Mouse (Mus musculus): ENCODE results near the gene Ppm1g. TPM values are rescaled to one million over a fixed set of nuclear protein-coding genes. Genes with fewer than 3 reads are reported as not detected.

The Ppm1g gene
- polyA plus RNA-seq, 1 experiment from 2014 or later: 56.9 TPM

DNA sequence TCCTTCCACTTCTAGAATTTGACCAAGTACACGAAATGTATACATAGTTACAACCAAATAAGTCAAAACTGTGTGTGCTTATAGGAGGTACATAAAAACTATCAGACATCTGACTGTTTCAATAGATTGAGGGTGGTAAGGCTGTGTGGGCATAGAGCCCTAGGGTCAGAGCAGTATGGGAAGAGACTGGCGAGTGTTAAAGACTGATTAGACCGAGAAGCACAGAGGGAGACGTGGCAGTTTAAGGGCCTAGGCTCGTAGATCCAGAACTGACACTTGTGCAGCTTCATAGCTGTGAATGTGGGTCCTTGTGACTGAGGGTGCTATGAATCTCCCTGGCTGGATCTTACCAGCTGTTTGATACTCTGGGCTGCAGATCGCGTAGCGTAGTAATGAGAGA is 34.4 kb upstream of the Ppm1g start:
- Histone ChIP-seq H3K36me3 (replicated peaks; ENCODE audit: insufficient read depth, low read length) (peaks cover 22% of the 10 kb centered on the region), H3K4me1 (ENCODE audit: insufficient read depth) (peaks cover 4% of the 10 kb centered on the region), H3K27ac (ENCODE audit: low read depth) (no peak overlapping the region), H3K4me2 (ENCODE audit: low read depth, low read length) (no peak overlapping the region), H3K9me3 (ENCODE audit: low read length) (no peaks in the 10 kb centered on the region), H3K9ac (replicated peaks) (no peak overlapping the region), H3K4me3 (ENCODE audit: low read depth, low read length) (no peak overlapping the region), H3K27me3 (ENCODE audit: insufficient read depth, low read length) (no peaks in the 10 kb centered on the region)
- WGBS (ENCODE audit: insufficient replicate concordance): 65% methylated on average over 8 of the region's 8 CpGs
- DNase-seq (no peak), ATAC-seq (no peak)
- TF ChIP-seq EP300 (IDR thresholded peaks at IDR 0.05; ENCODE audit: low read depth): no peak
- no peak for TF ChIP-seq CTCF (IDR thresholded peaks at IDR 0.05; ENCODE audit: low read depth)

GRCm38 (mm10) chr5:31254452-31254851 is 34.0 kb upstream of the Ppm1g start:
- no peak overlapping the region for H3K4me3 ChIP-seq (ENCODE audit: low read depth, low read length)
- H3K9ac ChIP-seq (replicated peaks): no peak overlapping the region
- H3K27me3 ChIP-seq (ENCODE audit: insufficient read depth, low read length): no peaks in the 10 kb centered on the region
- WGBS (ENCODE audit: insufficient replicate concordance): 58% methylated on average over 7 of the region's 7 CpGs
- peaks cover 27% of the 10 kb centered on the region for H3K36me3 ChIP-seq (replicated peaks; ENCODE audit: insufficient read depth, low read length)
- no peak for ATAC-seq
- no peak for TF ChIP-seq EP300 (IDR thresholded peaks at IDR 0.05; ENCODE audit: low read depth)
- no peak for TF ChIP-seq CTCF (IDR thresholded peaks at IDR 0.05; ENCODE audit: low read depth)
- no peaks in the 10 kb centered on the region for H3K9me3 ChIP-seq (ENCODE audit: low read length)
- no peak for DNase-seq
- 0 out of 2 replicates have a peak overlapping the region, but pooled peaks have one; percentile 3 for H3K27ac ChIP-seq (ENCODE audit: low read depth)
- peaks cover 4% of the 10 kb centered on the region for H3K4me1 ChIP-seq (ENCODE audit: insufficient read depth)
- H3K4me2 ChIP-seq (ENCODE audit: low read depth, low read length): no peak overlapping the region

- no peak for DNase-seq
- no peak for TF ChIP-seq CTCF (IDR thresholded peaks at IDR 0.05; ENCODE audit: low read depth)
- no peak for TF ChIP-seq EP300 (IDR thresholded peaks at IDR 0.05; ENCODE audit: low read depth)
- H3K4me3 ChIP-seq (ENCODE audit: low read depth, low read length): no peak overlapping the region
- peaks cover 33% of the 10 kb centered on the region for H3K36me3 ChIP-seq (replicated peaks; ENCODE audit: insufficient read depth, low read length)
- H3K4me1 ChIP-seq (ENCODE audit: insufficient read depth): peaks cover 4% of the 10 kb centered on the region
- no peak overlapping the region for H3K4me2 ChIP-seq (ENCODE audit: low read depth, low read length)
- H3K9me3 ChIP-seq (ENCODE audit: low read length): no peaks in the 10 kb centered on the region
- H3K27me3 ChIP-seq (ENCODE audit: insufficient read depth, low read length): no peaks in the 10 kb centered on the region
- WGBS (ENCODE audit: insufficient replicate concordance): 87% methylated on average over 8 of the region's 8 CpGs
- no peak overlapping the region for H3K9ac ChIP-seq (replicated peaks)
- 0 out of 2 replicates have a peak overlapping the region, but pooled peaks have one; percentile 3 for H3K27ac ChIP-seq (ENCODE audit: low read depth)
- no peak for ATAC-seq
Measured at GRCm38 (mm10) chr5:31253806-31254205, 33.3 kb upstream of the Ppm1g start.

- Histone ChIP-seq H3K9ac (replicated peaks) (no peak overlapping the region), H3K36me3 (replicated peaks; ENCODE audit: insufficient read depth, low read length) (peaks cover 41% of the 10 kb centered on the region), H3K4me3 (ENCODE audit: low read depth, low read length) (no peak overlapping the region), H3K27ac (ENCODE audit: low read depth) (no peak overlapping the region), H3K27me3 (ENCODE audit: insufficient read depth, low read length) (no peaks in the 10 kb centered on the region), H3K4me1 (ENCODE audit: insufficient read depth) (peaks cover 4% of the 10 kb centered on the region), H3K4me2 (ENCODE audit: low read depth, low read length) (no peak overlapping the region), H3K9me3 (ENCODE audit: low read length) (no peaks in the 10 kb centered on the region)
- no peak for ATAC-seq
- TF ChIP-seq EP300 (IDR thresholded peaks at IDR 0.05; ENCODE audit: low read depth): no peak
- TF ChIP-seq CTCF (IDR thresholded peaks at IDR 0.05; ENCODE audit: low read depth): 0 out of 2 replicates have a peak, but pooled peaks have one; percentile 3
- no peak for DNase-seq
- WGBS (ENCODE audit: insufficient replicate concordance): 84% methylated on average over 16 of the region's 16 CpGs
Measured at GRCm38 (mm10) chr5:31252795-31253545, 32.5 kb upstream of the Ppm1g start.

DNA sequence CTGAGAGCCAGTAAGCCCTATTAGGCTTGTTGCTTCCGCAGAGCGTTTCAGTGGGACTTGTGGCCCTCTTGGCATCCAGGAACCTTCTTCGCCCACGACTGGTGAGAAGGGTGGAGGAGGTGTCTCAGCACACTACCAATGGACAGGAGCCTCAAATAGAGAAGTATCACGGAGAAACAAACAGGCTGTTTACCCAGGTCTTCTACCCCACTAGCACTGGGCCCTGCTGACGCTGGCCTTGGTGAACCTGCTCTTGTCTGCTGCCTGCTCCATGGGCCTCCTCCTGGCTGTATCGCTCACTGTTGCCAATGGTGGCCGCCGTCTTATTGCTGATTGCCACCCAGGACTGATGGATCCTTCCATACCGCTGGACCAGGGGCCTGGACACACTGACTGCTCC is 31.7 kb upstream of the Ppm1g start:
- peaks cover 4% of the 10 kb centered on the region for H3K4me1 ChIP-seq (ENCODE audit: insufficient read depth)
- peaks cover 49% of the 10 kb centered on the region for H3K36me3 ChIP-seq (replicated peaks; ENCODE audit: insufficient read depth, low read length)
- no peak overlapping the region for H3K27ac ChIP-seq (ENCODE audit: low read depth)
- no peaks in the 10 kb centered on the region for H3K9me3 ChIP-seq (ENCODE audit: low read length)
- peak overlapping the region; percentile 46 for H3K4me3 ChIP-seq (ENCODE audit: low read depth, low read length)
- no peak for ATAC-seq
- H3K27me3 ChIP-seq (ENCODE audit: insufficient read depth, low read length): no peaks in the 10 kb centered on the region
- DNase-seq: no peak
- TF ChIP-seq CTCF (IDR thresholded peaks at IDR 0.05; ENCODE audit: low read depth): no peak
- TF ChIP-seq EP300 (IDR thresholded peaks at IDR 0.05; ENCODE audit: low read depth): no peak
- H3K9ac ChIP-seq (replicated peaks): no peak overlapping the region; the same call in 1 of the 2 replicates
- H3K4me2 ChIP-seq (ENCODE audit: low read depth, low read length): peak overlapping the region; percentile 70
- 65% methylated on average over 10 of the region's 10 CpGs for WGBS (ENCODE audit: insufficient replicate concordance)

- Histone ChIP-seq H3K9ac (replicated peaks) (no peak within 1 kb of the TSS; the same call in 1 of the 2 replicates), H3K9me3 (ENCODE audit: low read length) (no peaks in the 10 kb centered on the region), H3K4me2 (ENCODE audit: low read depth, low read length) (peak within 1 kb of the TSS; percentile 70), H3K27ac (ENCODE audit: low read depth) (no peak within 1 kb of the TSS), H3K36me3 (replicated peaks; ENCODE audit: insufficient read depth, low read length) (peaks cover 54% of the 10 kb centered on the region), H3K4me1 (ENCODE audit: insufficient read depth) (peaks cover 4% of the 10 kb centered on the region), H3K4me3 (ENCODE audit: low read depth, low read length) (peak within 1 kb of the TSS; percentile 46), H3K27me3 (ENCODE audit: insufficient read depth, low read length) (no peaks in the 10 kb centered on the region)
- 53% methylated on average over 46 of the region's 47 CpGs for WGBS (ENCODE audit: insufficient replicate concordance)
- DNase-seq (peak; percentile 65), ATAC-seq (peak; percentile 88)
- TF ChIP-seq CTCF (IDR thresholded peaks at IDR 0.05; ENCODE audit: low read depth) (no peak), EP300 (IDR thresholded peaks at IDR 0.05; ENCODE audit: low read depth) (no peak)
Measured at GRCm38 (mm10) chr5:31251541-31252101, 31.1 kb upstream of the Ppm1g start, which contains the start of gene Krtcap3. Gene Krtcap3, plus strand, starts transcription at chr5:31251691.

Data from liver, postnatal 0 days (tissue).